Mouse (Mus musculus) cerebellum, adult 11 months (tissue): ENCODE measurements around the gene Id2.

ENCODE experiments used
- DNase-seq: peaks from one replicate; pipeline ENCODE4 v3.0.0; 2022

Gene Id2

GRCm38 (mm10) chr12:25104541-25104940 lies 7.6 kb upstream of the Id2 start:
- no peak for DNase-seq

GRCm38 (mm10) chr12:25103911-25104310 lies 7.0 kb upstream of the Id2 start:
- DNase-seq = no peak

- DNase-seq = no peak
These were observed 4.4 kb upstream of the Id2 start for GRCm38 (mm10) chr12:25101389-25101788.

- DNase-seq = peak; percentile 21
These were observed 3.7 kb upstream of the Id2 start for GRCm38 (mm10) chr12:25100411-25101217.

DNA sequence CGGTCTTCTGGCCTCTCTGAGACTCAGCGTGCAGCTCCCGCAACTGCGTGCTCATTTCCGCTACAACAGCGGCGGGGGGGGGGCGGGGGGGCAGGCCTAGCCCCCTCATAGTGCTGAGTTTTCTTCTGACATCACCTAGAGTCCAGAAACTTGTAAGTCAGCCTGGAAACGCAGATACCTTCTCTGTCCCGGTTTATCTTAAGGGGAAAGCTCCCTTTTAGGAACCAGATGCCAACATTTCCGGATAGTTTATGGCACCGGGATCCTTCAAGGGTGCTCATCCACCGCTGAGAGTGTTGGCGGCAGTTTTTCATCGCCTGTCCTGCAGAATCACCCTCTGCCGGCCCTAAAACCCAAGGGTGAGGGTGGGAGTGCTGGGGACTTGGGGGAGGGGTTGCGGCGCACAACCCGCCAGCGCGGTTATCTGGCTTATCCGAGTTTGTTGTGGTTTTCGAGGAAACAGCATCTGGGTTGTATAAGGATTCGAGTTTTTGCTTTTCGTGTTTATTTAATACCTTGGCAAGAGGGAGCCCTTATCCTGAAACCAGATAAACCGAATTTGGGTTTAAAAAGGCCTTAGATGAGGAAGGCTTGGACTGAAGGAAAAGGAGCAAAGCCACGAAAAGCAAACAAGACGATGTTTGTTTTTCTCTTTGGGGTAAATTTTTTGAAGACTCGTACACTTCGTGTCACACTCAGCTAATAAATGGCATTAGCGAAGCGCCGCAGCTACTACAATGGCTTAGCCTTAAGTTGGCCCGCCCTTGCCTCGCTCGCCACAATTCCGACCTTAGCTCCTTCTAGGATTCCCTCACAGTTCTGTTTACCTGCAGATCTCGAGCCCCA lies 2.8 kb upstream of the Id2 start:
- peak; percentile 14 for DNase-seq

- DNase-seq = peak; percentile 26
These were observed 2.3 kb upstream of the Id2 start for GRCm38 (mm10) chr12:25099313-25099562.

DNA sequence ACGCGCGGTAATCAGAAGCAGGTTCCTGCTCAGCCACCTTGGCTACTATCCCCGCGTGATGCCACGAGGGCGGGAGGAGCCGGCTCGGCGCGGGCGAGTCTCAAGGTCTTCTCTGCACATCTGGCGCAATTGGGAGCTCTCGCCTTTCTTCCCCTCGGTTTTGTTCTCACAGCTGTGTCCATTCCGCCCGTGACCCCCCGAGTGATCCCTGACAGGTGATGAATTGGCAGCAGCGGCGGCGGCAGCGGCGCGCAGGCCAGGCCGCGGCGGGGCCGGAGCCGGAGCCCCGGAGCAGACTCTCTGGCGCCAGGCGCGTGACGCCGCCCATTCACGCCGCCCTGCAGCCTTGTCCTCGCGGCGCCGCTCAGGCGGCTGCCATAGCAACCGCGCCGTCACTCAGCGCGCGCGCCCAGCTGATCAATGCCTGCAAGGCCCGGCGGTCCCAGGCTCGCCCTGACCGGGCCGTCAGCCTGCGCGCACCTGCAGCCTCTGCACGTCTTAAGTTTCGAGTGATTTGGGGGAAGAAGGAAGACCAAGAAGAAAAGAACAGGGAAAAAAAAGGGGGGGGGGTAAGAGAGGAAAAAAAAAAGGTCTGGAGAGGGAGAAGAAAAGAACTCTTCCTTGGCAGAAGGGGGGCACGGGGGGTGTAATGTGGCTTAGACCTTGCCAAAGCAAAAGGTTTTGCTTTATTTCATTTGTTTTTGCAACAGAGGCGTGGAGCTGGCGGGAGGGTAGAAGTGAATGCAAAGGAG lies 1.8 kb upstream of the Id2 start:
- DNase-seq = peak; percentile 74

GRCm38 (mm10) chr12:25098161-25098550 lies 1.2 kb upstream of the Id2 start:
- DNase-seq = no peak

DNA sequence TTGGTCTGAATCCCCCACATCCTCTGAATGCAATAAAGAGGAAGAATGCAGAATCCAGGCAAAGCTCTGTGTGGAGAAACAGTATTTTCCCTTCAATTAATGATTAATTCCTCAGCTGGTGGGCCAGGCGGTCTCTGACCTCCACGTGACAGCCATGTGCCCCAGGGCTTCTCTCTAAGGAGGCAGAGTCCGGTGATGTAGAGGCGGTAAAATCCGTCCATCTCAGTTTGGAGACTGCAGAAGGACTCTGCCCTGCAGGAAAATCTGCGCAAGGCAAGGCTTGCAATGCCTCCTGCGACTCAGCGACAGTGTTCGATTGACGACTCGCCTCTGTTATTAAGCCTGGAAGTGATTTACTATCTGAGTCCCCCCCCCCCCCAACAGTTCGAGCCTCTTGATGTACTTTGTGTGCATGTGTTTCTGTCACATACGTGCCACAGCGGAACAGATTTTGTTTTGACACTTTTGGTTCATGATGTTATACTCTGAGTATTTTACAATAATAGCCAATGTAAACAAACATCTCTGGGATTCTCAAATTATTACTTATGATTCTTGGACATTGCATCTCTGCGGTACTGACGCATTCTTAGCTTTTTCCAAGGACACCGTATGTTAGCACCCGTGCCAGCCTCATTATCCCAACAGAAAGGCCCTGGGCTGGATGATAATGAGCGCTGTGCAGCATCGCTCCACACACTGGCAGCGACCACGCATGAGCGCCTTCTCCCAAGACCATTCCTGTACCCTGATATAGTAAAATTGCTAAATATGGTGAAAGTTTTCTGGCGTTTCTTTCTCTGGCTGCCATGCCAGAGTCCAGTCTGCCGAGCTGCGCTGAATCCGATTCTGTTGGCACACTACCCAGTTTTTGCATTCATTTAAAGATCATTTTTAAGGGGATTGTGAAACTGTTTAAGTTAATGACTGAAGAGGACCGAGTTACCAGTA lies 545 bp upstream of the Id2 start:
- DNase-seq = peak; percentile 22

GRCm38 (mm10) chr12:25096640-25097051 lies 294 bp downstream of the Id2 start:
- no peak for DNase-seq

- DNase-seq = peak; percentile 93
These were observed 833 bp downstream of the Id2 start for GRCm38 (mm10) chr12:25095974-25096639.

DNA sequence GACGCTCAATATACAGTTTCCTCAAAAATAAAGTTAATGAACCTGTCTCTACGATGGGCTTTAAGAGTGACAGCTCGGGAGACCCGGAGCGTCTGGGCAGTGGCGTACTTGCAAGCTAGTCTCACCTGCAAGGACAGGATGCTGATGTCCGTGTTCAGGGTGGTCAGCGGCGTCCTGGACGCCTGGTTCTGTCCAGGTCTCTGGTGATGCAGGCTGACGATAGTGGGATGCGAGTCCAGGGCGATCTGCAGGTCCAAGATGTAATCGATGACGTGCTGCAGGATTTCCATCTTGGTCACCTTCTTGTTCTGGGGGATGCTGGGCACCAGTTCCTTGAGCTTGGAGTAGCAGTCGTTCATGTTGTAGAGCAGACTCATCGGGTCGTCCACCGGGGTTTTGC lies 1.4 kb downstream of the Id2 start:
- DNase-seq = no peak

DNA sequence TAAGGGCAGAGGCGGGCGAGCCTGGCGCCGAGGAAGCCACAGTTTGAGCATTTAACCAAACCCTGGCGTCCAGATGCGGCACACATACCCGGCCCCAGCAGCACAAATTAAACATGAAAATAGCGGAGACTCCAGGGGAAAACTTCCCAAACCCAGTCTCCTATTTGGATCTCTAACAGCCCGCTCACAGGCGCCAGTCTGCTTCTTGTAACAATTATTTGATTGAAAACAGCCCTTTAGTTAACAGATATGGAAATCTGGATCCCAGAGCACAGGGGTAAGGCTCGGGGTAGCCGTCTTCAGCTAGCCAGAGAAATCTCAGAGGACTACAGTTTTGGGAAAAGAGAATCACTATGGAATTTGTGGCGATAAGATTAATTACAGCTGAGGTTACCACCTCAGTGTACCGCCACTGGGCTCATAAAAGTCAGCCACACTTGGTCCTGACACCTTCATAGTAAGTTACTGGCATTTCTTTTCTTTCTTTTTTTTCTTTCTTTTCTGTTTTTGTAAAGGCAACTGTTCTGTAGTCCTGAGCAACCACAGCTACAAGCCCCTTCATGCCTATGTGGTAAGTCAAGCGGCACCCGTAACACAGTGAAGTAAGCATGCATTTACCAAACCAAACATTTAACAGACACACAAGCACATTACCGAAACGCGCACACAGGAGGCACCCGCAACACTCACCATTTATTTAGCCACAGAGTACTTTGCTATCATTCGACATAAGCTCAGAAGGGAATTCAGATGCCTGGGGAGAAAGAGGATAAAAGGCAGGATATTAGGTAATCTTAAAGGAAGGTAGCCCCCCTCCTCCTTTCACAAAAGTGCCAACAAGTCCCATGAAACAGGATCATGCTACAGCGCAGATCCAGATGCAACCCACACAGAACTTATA lies 2.1 kb downstream of the Id2 start:
- DNase-seq = no peak

GRCm38 (mm10) chr12:25093241-25093774 lies 3.6 kb downstream of the Id2 start:
- no peak for DNase-seq

DNA sequence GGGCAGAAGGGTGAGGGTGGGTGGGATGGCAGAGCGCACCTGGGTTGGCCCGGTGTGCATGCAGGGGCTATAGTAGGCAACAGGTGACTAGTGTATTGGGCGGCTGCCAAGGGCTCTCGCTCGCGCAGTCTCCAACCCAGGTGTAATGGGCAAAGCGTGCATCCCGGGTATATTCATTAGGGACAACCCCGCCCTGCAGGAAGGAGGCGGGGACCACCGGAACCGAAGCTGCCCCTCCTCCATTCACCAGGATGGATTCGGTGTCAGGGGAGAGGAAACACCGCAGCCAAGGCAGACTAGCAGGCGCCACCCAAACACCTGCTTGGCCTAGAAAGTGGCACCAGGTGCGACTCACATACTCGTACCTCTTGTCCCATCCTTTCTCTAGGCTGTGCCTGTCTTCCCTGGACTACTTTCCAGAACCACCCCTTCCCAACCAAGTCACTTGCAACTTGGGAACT lies 4.2 kb downstream of the Id2 start:
- DNase-seq = peak; percentile 42

- DNase-seq = peak; percentile 85
These were observed 4.8 kb downstream of the Id2 start for GRCm38 (mm10) chr12:25092027-25092704.

DNA sequence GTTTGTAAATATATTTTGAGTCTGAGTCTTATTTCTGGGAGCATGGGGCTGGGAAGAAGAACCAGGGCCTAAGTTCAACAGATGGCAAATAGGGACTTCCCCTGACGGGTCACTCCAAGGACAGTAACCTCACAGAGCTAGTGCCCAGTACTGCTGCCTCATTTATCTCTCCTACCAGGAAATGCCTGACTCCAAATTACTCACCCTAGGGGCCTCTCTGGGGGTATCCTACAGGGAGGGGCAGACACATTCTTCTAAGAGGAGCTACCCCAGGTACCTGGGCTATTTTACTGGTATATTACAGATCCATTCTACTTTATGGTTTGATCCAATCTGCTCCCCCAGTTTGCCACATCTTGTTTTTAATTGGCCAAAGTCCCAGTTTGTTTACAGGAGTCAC lies 7.5 kb downstream of the Id2 start:
- no peak for DNase-seq

- DNase-seq = no peak
These were observed 10.0 kb downstream of the Id2 start for GRCm38 (mm10) chr12:25086966-25087365.

GRCm38 (mm10) chr12:25083260-25084178 lies 13.4 kb downstream of the Id2 start:
- no peak for DNase-seq
